Mouse (Mus musculus) kidney, postnatal 14 days (tissue): Measurements from ENCODE around the gene Zic4.

Experiments
- DNase-seq: peaks from one replicate; pipeline ENCODE4 v3.0.0; 2022; ENCODE audit warnings: mixed read lengths

Zic4 gene

GRCm38 (mm10) chr9:91404905-91405752 is 42.9 kb downstream of the Zic4 start:
- no peak for DNase-seq

GRCm38 (mm10) chr9:91405753-91406178 is 43.6 kb downstream of the Zic4 start:
- DNase-seq = no peak

- no peak for DNase-seq
Observed at GRCm38 (mm10) chr9:91406258-91406763, 44.1 kb downstream of the Zic4 start.

GRCm38 (mm10) chr9:91409771-91410170 is 47.6 kb downstream of the Zic4 start:
- no peak for DNase-seq

GRCm38 (mm10) chr9:91414007-91414661 is 51.9 kb downstream of the Zic4 start:
- no peak for DNase-seq

GRCm38 (mm10) chr9:91420441-91420840 is 58.2 kb downstream of the Zic4 start:
- DNase-seq = no peak
